Mouse (Mus musculus) right cerebral cortex, postnatal 10 days (tissue): ENCODE data around the gene Dmtf1.
A peak's percentile ranks its signal among the peaks of the same experiment; 100 is the strongest.

Experiments
- DNase-seq, 2 experiments: peaks; one replicate each; pipeline ENCODE4 v3.0.0; 2021; ENCODE audit warnings: low spot score in 2 of 2

Dmtf1 gene

GRCm38 (mm10) chr5:9107296-9108089, 54.1 kb downstream of the Dmtf1 start:
- no peak for DNase-seq

GRCm38 (mm10) chr5:9106806-9107205, 54.8 kb downstream of the Dmtf1 start:
- DNase-seq: no peak

GRCm38 (mm10) chr5:9103958-9104357, 57.6 kb downstream of the Dmtf1 start:
- DNase-seq: no peak

- DNase-seq: no peak
These were observed 58.9 kb downstream of the Dmtf1 start for GRCm38 (mm10) chr5:9102696-9103095.

- DNase-seq: peak; percentile 32 to 43
These were observed 60.5 kb downstream of the Dmtf1 start for GRCm38 (mm10) chr5:9100849-9101801.

GRCm38 (mm10) chr5:9100207-9100848, 61.2 kb downstream of the Dmtf1 start, which contains the start of gene Tmem243:
TSS of gene Tmem243 (plus strand) at chr5:9100668.
- peak; percentile 91 to 92 for DNase-seq

GRCm38 (mm10) chr5:9093490-9093889, 68.1 kb downstream of the Dmtf1 start:
- no peak for DNase-seq

GRCm38 (mm10) chr5:9092716-9093115, 68.9 kb downstream of the Dmtf1 start:
- no peak for DNase-seq

- DNase-seq: no peak
These were observed 71.0 kb downstream of the Dmtf1 start for GRCm38 (mm10) chr5:9090493-9091106.

GRCm38 (mm10) chr5:9086924-9087719, 74.5 kb downstream of the Dmtf1 start:
- DNase-seq: no peak

- no peak for DNase-seq
These were observed 81.6 kb downstream of the Dmtf1 start for GRCm38 (mm10) chr5:9079773-9080501.

- DNase-seq: no peak
These were observed 88.3 kb downstream of the Dmtf1 start for GRCm38 (mm10) chr5:9073177-9073854.

GRCm38 (mm10) chr5:9071360-9071759, 90.2 kb downstream of the Dmtf1 start:
- DNase-seq: no peak

- DNase-seq: no peak
These were observed 91.9 kb downstream of the Dmtf1 start for GRCm38 (mm10) chr5:9069599-9070209.

GRCm38 (mm10) chr5:9068886-9069285, 92.7 kb downstream of the Dmtf1 start:
- DNase-seq: peak; percentile 54 to 58
